Mouse (Mus musculus) ZHBTc4 (cell line): Measurements from ENCODE around the gene Ctdnep1.
A peak's percentile ranks its signal among the peaks of the same experiment; 100 is the strongest.

Experiments used
- DNase-seq: peaks from one replicate; pipeline ENCODE4 v3.0.0-alpha.2; 2011; ENCODE audit warnings: low read depth, low spot score

Ctdnep1 gene

DNA sequence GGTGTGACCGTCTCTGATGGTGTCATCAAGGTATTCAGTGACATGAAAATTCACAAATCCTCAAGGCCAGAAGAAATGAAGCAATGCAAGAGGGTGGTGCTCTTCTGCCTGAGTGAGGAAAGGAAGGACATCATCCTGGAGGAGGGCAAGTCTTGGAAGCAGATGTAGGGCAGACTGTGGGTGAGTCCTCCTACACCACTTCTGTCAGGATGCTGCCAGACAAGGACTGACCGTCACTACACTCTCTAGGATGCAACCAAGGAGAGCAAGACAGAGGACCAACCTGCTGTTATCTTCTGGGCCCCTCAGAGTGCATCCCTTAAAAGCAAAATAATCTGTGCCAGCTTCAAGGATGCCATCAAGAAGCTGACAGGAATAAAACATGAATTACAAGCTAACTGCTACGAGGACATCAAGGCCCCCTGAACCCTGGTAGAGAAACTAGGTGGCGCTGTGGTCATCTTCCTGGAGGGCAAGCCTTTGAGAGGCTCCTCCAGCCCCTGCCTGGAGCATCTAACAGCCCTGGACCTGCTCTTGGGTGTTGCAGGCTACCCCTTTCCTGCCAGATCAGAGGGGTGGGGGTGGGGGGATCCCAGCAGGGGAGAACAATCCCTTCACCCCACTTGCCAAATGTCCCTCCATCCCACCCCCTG lies 30.0 kb upstream of the Ctdnep1 start:
- DNase-seq, result no peak

DNA sequence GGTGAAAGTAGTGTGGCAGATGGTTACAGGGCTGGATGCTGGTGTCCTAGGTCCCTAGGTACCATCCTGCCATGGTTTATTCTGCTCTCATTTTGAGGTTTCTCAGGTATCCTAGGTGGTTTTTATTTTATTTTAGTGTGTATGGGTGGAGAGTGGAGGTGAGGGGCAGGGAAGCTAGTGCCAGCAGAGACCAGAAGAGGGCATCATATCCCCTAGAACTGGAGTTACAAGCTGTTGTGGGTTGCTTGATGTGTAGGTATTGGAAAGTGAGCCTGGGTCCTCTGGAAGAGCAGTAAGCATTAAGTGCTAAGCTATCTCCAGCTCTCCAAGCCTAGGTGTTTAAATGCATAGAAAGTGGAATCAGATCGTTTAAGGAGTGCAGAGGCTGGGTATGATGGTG lies 28.7 kb upstream of the Ctdnep1 start:
- no peak for DNase-seq

DNA sequence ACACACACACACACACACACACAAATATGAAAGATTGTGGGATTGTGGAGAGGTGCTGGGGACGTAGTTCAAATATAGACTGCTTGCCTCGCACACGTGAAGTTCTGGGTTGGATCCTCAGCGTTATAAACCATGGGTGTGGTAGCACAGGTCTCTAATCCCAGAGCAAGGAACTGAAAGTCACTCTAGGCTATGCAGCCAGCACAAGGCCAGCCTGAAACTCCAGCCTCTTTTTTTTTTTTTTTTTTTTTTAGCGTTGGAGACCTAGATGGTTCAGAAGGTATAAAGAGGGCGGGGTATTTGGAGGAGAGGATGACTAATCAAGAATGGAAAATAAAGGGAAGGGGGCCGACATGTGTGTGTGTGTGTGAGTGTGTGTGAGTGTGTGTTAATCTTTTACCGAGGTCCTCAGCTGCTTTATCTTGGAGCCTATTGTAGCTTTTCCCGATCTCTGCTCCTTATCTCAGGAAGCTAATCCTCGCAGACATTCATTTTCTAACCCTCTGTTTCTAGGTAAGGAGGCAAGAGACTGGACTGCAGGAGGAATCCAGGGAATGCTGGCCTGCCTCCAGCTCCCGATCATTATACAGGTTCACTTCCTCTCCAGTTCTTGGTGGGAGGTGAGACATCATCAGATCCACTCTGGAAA lies 27.6 kb upstream of the Ctdnep1 start:
- no peak for DNase-seq

DNA sequence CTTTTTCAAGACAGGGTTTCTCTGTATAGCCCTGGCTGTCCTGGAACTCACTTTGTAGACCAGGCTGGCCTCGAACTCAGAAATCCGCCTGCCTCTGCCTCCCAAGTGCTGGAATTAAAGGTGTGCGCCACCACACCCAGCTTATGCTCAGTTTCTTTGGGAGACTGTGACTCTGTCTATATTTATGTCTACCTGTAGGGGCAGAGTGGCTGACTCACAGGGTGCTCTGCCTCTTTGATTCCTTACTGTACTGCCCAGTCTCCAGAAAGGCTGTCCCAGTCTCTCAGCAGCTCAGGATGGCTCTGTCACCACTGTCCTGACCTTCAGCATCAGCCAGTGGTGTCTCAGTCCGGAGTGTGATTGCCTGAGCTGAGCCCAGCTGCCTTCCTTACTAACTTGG lies 25.3 kb upstream of the Ctdnep1 start:
- peak; percentile 54 for DNase-seq

DNA sequence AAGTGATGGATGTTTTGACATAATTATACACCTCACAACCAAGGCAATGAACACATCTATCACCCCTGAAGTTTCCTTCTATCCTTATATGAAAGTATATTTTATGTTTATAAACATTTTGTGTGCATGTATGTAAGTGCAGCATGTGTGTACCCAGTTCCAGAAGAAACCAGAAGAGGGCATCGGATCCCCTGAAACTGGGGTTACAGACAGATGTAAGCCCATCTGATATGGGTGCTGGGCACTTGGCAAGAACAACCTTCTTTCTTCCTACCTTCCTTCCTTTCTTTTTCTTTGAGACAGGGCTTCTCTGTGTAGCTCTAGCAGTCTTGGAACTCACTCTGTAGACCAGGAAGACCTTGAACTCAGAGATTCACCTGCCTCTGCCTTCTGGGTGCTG lies 24.7 kb upstream of the Ctdnep1 start:
- DNase-seq, result no peak

DNA sequence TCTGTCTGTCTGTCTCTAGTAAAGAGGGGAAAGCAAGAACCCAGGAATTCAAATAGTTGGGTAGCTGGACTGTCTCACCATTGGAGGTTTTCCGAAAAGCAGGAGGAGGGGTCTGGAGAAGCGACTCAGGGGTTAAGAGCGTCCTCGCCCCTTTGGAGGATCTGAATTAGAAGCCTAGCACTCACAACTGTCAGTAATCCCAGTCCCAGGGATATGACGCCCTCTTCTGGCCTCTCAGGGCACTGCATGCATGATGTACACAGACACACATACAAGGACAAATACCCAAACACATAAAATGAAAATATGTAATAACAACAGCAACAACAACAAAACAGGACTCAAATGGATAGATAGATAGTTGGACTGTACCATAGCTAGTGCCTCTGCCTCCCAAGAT lies 20.3 kb upstream of the Ctdnep1 start:
- peak; percentile 86 for DNase-seq

DNA sequence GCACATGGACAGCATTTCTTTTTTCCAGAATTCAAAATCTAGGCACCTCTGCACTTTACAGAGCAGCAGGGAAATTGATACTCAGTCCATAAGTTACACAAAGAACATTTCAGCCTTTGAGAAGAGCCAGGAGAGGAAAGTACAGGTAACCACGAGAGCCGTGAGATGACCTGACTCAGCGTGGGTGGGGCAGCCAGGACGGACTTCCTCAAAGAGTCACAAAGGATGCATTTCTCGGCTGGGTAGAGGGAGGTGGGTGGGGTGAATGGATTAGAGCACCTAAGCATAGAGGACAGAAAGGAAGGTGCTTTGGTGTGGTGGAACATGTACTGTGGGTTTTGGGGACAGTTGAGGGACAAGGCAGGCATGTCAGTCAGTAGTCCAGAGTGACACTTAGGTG lies 19.1 kb upstream of the Ctdnep1 start:
- DNase-seq, result peak; percentile 27

DNA sequence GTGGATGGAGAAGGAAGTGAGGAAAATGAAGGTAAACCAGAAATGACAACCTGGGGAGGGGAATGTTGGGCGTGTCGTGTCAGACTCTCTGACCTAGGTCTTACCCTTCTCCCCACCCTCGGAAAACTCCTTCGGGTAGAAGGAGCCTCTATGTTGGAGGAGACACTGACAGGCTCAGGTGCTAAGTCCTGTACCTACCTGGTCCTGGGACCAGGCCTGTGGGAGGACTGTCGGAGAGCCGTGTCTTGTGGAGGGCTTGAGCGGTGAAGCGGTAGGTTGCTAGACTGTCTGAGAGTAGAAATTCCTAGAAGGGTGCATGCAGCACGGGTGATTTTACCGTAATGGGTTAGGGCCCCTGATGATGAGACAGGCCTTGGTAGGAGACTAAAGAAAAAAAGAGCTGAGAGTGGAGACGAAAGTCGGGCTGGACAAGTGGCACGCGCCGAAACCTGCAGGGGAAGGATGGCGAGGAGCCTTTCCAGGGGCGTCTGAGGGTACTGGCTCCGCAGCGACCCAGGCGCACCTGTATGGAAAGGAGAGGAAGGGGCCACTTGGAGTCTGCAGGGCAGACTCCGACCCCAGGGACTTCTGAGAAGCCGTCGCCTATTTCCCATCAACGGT lies 16.2 kb upstream of the Ctdnep1 start, which contains the start of gene Cldn7:
TSS of gene Cldn7 (plus strand) at position 130 of the 621 bp plus-strand sequence.
- DNase-seq, result no peak

DNA sequence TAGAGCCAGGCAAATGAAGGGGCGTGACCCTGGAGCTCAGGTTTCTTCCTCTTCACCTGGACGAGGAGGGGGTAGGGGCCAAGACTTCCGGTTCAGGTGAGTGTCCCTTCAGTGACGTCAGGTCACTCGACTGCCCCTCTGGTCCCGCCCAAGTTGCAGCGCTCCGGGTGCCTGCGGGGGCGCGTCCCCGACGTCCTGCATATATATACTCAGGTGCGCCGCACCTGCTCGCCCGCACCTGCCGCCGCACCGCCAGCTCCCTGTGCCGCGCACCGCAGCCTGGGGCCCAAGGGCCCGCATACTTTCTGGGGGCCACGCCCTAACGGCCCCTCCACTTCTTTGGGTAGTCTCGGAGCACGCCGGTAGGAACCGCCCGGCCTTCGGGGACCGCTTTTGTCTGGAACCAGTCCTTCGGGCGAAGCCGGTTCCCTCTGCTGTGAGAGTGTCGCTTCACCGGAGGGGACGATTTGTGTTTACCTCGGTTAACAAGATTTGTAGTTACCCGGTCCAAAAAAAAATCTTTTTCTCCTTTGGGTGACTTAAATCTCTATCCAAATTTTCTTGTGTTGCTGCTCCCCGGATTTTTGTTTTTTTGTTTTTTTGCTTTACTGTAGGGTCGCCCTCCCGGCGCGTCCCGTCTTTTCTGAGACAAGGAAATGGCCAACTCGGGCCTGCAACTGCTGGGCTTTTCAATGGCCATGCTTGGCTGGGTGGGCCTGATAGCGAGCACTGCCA lies 15.5 kb upstream of the Ctdnep1 start:
- peak; percentile 52 for DNase-seq

DNA sequence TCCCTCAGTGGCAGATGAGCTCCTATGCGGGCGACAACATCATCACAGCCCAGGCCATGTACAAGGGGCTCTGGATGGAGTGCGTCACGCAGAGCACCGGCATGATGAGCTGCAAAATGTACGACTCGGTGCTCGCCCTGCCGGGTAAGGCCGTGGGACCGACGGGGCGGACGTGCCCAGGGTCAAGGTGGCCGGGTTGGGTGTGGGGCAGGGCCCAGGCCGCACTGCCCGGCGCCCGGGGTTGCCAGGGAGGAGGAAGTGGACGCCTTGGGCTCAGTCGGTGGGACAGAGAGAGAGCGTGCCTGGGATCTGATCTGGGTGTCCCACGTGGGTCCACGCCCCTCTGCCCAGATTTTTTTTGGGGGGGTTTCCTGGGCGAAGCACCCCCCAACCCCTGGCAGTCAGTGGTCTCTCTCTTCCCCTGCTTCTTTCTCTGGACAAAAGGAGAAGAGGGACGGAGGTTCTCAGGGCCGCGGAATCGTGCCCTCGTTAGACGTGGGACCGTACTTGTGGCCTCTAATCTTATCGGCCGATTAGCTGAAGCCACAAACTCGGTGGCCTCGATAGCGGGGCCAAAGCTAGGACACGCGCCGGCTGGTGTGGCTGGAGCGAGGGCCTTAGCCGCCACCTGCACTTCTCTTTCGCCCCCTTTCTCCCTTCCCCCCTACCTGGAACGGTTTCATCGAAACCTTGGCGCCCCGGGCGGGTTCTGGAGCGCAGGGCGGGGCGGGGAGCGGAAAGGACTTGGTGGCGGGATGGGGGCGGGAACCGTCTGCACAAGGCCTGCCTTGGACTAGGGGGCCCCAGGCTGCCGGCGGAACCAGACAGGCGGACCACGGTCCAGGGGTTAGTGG lies 14.7 kb upstream of the Ctdnep1 start:
- peak; percentile 77 for DNase-seq

DNA sequence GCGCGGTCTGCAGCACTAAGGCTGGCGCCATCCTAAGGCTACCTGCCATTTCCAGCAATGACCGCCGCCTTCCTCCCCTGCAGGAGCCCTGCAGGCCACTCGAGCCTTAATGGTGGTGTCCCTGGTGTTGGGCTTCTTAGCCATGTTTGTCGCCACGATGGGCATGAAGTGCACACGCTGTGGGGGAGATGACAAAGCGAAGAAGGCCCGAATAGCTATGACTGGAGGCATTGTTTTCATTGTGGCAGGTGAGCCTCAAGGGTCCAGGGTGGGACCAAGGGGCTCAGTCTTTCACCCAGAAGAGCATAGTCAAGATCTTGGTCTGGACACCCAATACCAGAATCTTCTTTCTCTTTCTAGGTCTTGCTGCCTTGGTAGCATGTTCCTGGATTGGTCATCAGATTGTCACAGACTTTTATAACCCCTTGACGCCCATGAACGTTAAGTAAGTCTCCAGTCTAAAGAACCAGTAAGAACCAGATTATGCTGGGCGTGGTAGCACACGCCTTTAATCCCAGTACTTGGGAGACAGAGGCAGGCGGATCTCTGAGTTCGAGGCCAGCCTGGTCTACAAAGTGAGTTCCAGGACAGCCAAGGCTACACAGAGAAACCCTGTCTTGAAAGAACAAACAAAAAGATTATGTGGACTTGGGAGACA lies 14.0 kb upstream of the Ctdnep1 start:
- peak; percentile 52 for DNase-seq

DNA sequence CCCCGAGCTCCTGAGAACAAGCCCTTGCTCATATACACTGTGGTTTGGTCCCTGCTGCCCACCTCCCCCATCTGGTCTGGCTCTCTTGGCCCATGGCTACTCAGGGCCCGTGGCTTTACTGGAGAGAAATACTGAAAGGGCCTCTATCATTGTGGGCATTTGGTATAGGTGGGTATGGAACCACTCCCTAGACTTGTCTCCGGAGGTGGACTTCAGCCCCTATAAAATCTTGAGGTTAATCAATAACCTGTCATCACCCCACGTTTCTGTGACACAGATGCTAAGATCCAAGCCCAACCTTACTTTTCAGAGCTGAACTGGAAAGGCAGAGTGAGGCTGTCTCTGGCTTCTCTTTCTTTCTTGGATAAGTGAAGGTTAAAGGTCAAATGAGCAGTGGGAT lies 12.2 kb upstream of the Ctdnep1 start:
- no peak for DNase-seq

DNA sequence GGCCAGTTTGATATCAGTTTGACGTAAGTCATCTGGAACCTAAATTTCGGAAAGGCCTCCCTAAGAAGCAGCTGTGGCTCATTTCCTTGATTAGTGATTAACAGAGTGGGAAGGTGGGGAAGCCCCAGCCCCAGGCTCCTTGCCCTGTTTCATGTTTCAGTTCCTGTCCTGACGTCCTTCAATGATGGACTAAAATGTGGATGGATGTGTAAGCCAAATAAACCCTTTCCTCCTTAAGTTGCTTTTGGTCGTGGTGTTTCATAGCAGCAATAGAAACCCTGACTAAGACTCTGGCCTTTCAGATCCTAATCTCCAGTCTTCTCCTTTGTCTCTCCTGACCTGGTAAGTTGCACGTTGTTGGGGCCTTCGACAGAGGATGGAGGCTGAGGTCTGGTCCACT lies 10.7 kb upstream of the Ctdnep1 start:
- no peak for DNase-seq

DNA sequence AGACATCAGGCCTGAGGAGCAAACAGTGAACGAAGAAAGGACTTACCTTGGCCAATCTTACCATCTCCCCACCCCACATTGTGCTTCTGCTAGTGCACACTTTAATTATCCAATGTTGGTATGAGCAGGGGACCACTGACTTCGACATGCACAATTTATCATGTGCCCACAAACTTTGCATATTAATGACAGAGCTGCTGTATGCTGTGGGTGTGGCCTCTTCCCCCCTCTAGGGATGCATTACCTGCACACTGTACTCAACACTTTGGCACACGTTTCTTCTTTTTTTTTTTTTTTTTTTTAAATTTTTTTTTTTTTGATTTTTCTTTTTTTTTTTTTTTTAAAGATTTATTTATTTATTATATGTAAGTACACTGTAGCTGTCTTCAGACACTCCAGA lies 10.2 kb upstream of the Ctdnep1 start:
- DNase-seq, result no peak

DNA sequence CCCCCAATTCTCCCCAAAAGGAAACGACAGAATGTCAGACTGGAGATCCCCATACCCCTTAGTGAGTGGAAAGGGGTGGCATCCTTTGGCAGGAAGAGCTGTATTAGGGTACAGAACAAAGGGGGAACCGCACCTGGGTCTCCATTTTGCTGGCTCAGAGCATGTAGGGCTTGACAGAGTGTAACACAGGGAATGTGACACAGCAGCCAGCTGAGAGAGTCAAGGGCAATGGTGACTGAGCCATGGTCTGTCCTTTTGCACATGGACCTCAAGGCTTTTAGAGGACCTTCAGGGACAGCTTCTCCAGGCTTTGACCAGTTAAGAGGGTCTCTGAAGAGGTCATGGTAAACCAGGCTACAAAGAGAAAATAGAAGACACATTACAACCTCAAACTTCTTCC lies 6.0 kb upstream of the Ctdnep1 start:
- no peak for DNase-seq

DNA sequence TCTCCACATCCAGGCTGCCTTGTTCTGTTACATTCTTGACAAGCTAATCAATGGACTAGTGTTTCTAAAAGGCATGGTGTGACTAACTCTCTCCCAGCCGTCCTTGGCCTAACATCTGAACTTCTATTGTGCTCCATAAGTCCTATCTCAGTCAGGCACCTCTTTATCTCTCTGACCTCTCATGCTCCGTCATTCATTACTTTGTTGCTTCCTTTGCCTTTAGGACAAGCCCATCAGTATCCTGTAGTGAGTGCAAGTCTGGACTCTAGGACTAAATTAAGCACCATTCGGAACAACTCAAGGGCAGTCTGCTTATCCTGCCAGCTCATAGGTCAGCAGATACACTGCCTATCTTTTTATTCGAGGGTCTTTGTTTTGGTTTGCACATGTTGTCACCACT lies 4.7 kb upstream of the Ctdnep1 start:
- no peak for DNase-seq

DNA sequence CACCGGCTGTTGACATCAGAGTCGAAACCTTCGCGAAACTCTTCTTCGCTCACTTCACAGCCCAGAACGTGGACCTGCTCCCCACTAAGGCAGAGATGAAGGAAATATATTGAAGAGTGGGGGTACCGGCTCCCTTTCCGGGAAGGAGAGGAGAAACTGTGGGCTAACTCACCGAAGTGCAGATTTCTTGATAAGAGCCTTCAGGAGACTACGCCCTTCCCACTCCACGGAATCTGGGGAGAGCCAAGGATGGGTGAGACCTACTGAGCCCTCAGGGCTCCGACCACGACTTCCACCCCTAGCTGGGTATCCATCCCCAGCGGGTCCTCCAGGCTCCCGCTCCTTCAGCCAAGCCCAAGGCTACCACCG lies 1.1 kb upstream of the Ctdnep1 start:
- DNase-seq, result no peak

DNA sequence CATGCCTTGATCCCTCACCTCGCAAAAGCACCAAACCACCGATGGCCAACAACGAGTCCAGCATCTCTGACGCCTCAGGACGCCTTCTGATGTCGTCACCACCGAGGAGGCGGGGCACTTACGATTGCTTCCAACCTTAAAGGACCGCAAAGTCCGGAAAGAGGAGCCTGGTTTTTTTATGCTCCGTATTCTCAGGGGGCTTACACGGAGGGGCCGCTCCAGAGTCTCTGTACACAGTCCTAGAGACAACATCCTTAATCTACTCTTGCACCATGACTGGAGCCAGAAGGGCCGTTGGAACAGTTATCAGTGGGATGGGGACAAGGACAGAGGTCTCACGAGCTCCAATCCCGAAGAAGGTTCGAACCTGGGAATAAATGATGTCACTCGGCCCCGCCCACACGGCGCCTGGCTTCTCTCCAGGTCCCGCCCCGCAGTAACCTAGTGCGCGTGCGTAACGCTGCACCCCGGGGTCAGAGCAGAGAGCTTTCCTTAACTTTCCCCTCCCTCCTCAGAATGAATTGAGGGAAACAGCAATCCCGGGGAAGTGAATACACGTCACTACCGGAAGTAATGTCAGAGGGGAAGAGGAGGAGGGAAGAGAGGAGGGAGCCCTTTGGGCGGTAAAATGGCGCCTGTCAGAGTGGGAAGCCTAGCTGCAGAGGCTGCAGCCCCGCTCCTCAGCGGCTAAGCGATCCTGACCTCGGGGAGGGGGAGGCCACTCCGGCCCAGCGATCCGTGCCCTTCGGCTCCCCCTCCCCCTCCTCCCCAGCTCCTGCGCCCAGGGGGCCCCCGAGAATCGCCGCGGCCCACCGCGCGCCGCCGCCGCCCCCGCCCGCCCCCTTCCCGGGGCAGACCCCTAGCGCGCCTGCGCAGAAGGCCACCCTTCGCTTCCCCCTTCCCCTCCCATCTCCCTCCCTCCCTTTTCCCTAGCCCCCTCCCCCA lies 488 bp upstream of the Ctdnep1 start:
- peak; percentile 100 for DNase-seq

DNA sequence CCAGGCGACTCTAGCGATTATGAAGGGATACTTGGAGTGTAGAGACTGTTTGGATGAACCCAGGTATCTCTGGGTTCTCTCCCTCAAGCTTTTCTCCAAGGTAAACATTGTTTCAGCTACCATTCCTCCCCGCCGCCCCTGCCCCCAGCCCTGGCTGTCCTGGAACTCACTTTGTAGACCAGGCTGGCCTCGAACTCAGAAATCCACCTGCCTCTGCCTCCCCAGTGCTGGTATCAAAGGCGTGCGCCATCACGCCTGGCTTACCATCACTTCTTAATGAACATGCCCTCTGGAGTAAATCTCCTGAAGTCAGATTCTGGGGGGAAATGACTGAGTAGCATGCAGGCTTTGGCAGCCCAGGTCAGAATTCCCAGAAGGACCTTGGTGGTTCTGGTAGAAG lies 1.3 kb downstream of the Ctdnep1 start, which contains the start of gene Elp5:
TSS of gene Elp5 (minus strand) at position 293 of the 400 bp plus-strand sequence.
- DNase-seq, result no peak

DNA sequence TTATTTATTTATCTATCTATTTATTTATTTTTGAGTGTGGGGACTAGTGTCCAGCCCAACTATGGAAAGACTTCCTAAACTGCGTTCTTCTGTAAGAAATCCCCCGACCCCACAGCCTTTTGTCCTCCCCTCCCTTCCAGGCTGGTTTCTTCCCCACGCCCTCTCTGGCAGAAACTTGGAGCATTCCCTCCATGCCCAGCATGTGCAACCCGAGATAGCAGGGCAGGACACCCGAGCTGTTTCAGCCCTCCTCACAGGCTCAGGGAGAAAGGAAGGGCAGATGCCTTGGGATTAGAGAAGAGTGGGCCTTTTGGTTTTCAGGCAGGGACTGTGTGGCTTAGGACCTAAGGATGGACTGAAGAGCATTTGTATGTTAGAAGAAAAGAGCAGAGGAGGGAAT lies 1.9 kb downstream of the Ctdnep1 start:
- DNase-seq, result no peak
